Mouse (Mus musculus) heart, adult 10 weeks (tissue): ENCODE results near the gene Mrgprx1. TPM values are rescaled to one million over a fixed set of nuclear protein-coding genes. Genes with fewer than 3 reads are reported as not detected.

Experiments used
- polyA plus RNA-seq: library from polyadenylated mRNA; stranded (reverse); fragments of 350-450 nt; fragmentation: Illumina TruSeq; extraction: RNeasy Lipid Tissue Mini Kit (QIAGEN cat#74804); gene quantifications from one replicate; pipeline ENCODE4 v1.2.3, GENCODE M21; 2014; ENCODE audit warnings: low read depth, low replicate concordance

The Mrgprx1 gene
- polyA plus RNA-seq = not detected

GRCm38 (mm10) chr7:48027497-48027896, at the start of gene Mrgprx1:
Gene Mrgprx1 (minus strand): TSS chr7:48027597.

DNA sequence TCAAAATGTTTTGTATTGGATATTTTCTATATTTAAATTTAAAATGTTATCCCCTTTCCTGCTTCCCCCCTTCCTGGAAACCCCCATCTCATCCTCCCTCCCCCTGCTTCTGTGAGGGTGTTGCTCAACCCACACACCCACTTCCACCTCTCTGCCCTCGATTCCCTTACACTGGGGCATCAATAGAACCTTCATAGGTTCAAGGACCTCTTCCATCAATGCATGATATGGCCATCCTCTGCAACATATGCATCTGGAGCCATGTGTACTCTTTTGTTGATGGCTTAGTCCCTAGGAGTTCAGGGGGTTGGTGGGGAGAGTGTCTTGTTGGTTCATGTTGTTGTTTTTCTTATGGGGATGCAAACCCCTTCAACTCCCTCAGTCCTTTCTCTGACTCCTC, 45.4 kb downstream of the Mrgprx1 start, which contains the start of gene Mrgpra4:
Gene Mrgpra4, minus strand, starts transcription at position 101 of the 400 bp plus-strand sequence.

Other genes with a start within 250 kb of the Mrgprx1 start
- gene Mrgpra4, start 45.5 kb downstream of the Mrgprx1 start, polyA plus RNA-seq = not detected
- not detected for gene Mrgprb5, start 141.4 kb upstream of the Mrgprx1 start, polyA plus RNA-seq
- gene Mrgprb4, start 171.7 kb upstream of the Mrgprx1 start, polyA plus RNA-seq = not detected